Mouse (Mus musculus) liver, embryonic 16.5 days (tissue): ENCODE measurements around the gene Pip5k1a. TPM values are rescaled to one million over a fixed set of nuclear protein-coding genes. Genes with fewer than 3 reads are reported as not detected.
"Not testable (repeated sequence)": the region's sequence is repeated elsewhere in the genome, so short reads cannot be mapped to it uniquely, and the experiment has no call there.

Source experiments
- ATAC-seq: fragments of 200-750 bp; cut with Nextera tagmentation; 2 replicates; pipeline ENCODE4 v1.8.0; 2017; ENCODE audit warnings: low read depth, mild to moderate bottlenecking, moderate number of reproducible peaks, moderate library complexity
- H3K27ac ChIP-seq: fragments of 300-500 bp; sonication (generic); 2 replicates; pipeline ENCODE4 v1.5.1; 2014; ENCODE audit warnings: mild to moderate bottlenecking, low read length
- H3K27me3 ChIP-seq: fragments of 300-500 bp; sonication (generic); 2 replicates; pipeline ENCODE4 v1.6.1; 2014; ENCODE audit warnings: low read depth, low read length, mixed read lengths; ENCODE audit not compliant: control insufficient read depth, insufficient read depth
- H3K36me3 ChIP-seq: fragments of 300-500 bp; sonication (generic); 2 replicates; pipeline ENCODE4 v1.6.1; 2014; ENCODE audit warnings: mild to moderate bottlenecking; ENCODE audit not compliant: control insufficient read depth, insufficient read depth
- H3K4me1 ChIP-seq: fragments of 300-500 bp; sonication (generic); 2 replicates; pipeline ENCODE4 v1.6.1; 2014; ENCODE audit warnings: low read depth, low read length, mixed read lengths; ENCODE audit not compliant: control insufficient read depth
- H3K4me2 ChIP-seq: fragments of 300-500 bp; sonication (generic); 2 replicates; pipeline ENCODE4 v1.6.1; 2014; ENCODE audit warnings: low read depth, low read length, mixed read lengths
- H3K4me3 ChIP-seq: fragments of 300-500 bp; sonication (generic); 2 replicates; pipeline ENCODE4 v1.5.1; 2014; ENCODE audit warnings: low read depth, mild to moderate bottlenecking, low read length
- H3K9ac ChIP-seq: fragments of 300-500 bp; sonication (generic); 2 replicates; pipeline ENCODE4 v1.6.1; 2014; ENCODE audit warnings: low read depth, low read length
- H3K9me3 ChIP-seq: fragments of 300-500 bp; sonication (generic); replicated peaks from 2 replicates; pipeline ENCODE4 v1.6.1; 2016; ENCODE audit warnings: low read length; ENCODE audit not compliant: control insufficient read depth
- WGBS: fragments of 180-500 bp; shearing (Covaris S2); extraction: QIAGEN DNeasy Blood & Tissue Kit; methylation state at CpG from one replicate; pipeline ENCODE4 v1.1.7; 2014; ENCODE audit not compliant: insufficient replicate concordance; 5-methylcytosine and 5-hydroxymethylcytosine counted together
- polyA plus RNA-seq: library from polyadenylated mRNA; unstranded; fragments of >200 nt; fragmentation: Nextera tagmentation; extraction: Ambion mirVana; gene quantifications from 2 replicates; pipeline ENCODE4 v1.2.1, GENCODE M21; 2015

Gene Pip5k1a
- polyA plus RNA-seq, 1 experiment from 2014 or later, result 8.9 TPM

DNA sequence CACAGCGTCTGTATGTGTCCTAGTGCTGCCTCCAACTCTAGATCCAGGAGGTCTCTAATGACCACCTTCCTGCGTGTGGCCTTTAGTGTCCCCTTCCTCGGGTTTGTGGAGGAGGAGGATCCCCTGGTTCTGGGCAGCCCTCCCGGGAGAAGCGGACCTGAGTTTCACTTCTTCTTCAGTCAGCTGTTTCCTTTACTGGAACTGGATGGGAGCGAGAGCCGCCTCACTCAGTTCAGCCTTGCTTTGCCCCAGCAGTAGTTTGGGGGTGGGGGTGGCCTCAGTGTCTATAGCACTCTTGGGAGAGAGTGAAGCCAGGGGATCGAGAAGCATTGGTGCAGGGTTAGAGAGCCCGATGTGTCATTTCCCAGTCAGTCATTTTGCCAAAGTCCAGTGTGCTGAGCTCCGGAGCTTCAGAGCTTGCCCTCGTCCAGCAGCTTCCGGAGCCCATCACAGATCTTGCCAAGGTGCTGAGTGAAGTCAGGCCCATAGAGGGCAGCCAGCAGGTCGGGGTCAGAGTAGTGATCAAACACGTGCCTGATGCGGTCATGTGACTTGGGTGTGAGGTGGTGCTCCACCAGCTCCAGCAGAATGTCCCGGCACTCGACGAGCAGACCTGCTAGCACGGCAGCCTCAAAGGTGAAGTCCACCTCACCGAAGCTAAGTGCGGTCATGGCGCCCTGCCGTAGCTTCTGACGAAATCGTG, 33.0 kb upstream of the Pip5k1a start:
- Histone ChIP-seq H3K4me1 (peaks cover 28% of the 10 kb centered on the region), H3K4me3 (no peak overlapping the region), H3K9ac (no peak overlapping the region), H3K36me3 (no peaks in the 10 kb centered on the region), H3K27me3 (no peaks in the 10 kb centered on the region), H3K4me2 (0 out of 2 replicates have a peak overlapping the region, but pooled peaks have one; percentile 12), H3K9me3 (no peaks in the 10 kb centered on the region), H3K27ac (peak overlapping the region; percentile 3; the same call in 1 of the 2 replicates)
- 65% methylated on average over 25 of the region's 25 CpGs for WGBS
- ATAC-seq, result no peak; the same call in 1 of the 2 replicates

- 46% methylated on average over 3 of the region's 3 CpGs for WGBS
- Histone ChIP-seq H3K9me3 (no peaks in the 10 kb centered on the region), H3K27ac (peak overlapping the region; percentile 9), H3K4me2 (no peak overlapping the region), H3K4me3 (no peak overlapping the region), H3K36me3 (peaks cover 3% of the 10 kb centered on the region; the same call in 1 of the 2 replicates), H3K4me1 (peaks cover 26% of the 10 kb centered on the region), H3K27me3 (no peaks in the 10 kb centered on the region), H3K9ac (no peak overlapping the region)
- no peak for ATAC-seq
These were observed 29.6 kb upstream of the Pip5k1a start for GRCm38 (mm10) chr3:95136336-95136735.

GRCm38 (mm10) chr3:95135433-95136052, 28.8 kb upstream of the Pip5k1a start:
- 24% methylated on average over 7 of the region's 7 CpGs for WGBS
- no peak for ATAC-seq
- H3K9ac ChIP-seq, result peak overlapping the region; percentile 64; the same call in 1 of the 2 replicates
- no peaks in the 10 kb centered on the region for H3K27me3 ChIP-seq
- H3K4me3 ChIP-seq, result peak overlapping the region; percentile 62
- H3K4me2 ChIP-seq, result peak overlapping the region; percentile 78
- peaks cover 3% of the 10 kb centered on the region; the same call in 1 of the 2 replicates for H3K36me3 ChIP-seq
- H3K4me1 ChIP-seq, result peaks cover 26% of the 10 kb centered on the region
- peak overlapping the region; percentile 11 for H3K27ac ChIP-seq
- H3K9me3 ChIP-seq, result no peaks in the 10 kb centered on the region

GRCm38 (mm10) chr3:95135023-95135422, 28.3 kb upstream of the Pip5k1a start:
- ATAC-seq, result peak; percentile 49
- WGBS, result 8% methylated on average over 6 of the region's 6 CpGs

GRCm38 (mm10) chr3:95134133-95134532, 27.4 kb upstream of the Pip5k1a start:
- H3K9ac ChIP-seq, H3K4me2 ChIP-seq, H3K36me3 ChIP-seq, H3K9me3 ChIP-seq, H3K27ac ChIP-seq, H3K27me3 ChIP-seq: not testable (repeated sequence)
- peak; percentile 41 for ATAC-seq
- WGBS, result no CpG with 5 or more reads among the region's 12 CpGs
- peaks cover 26% of the 10 kb centered on the region for H3K4me1 ChIP-seq
- peak overlapping the region; percentile 72 for H3K4me3 ChIP-seq

More at GRCm38 (mm10) chr3:95135023-95135422, 28.3 kb upstream of the Pip5k1a start:
- peaks cover 26% of the 10 kb centered on the region for H3K4me1 ChIP-seq
- peak overlapping the region; percentile 64 for H3K27ac ChIP-seq
- peak overlapping the region; percentile 62 for H3K4me3 ChIP-seq
- H3K9ac ChIP-seq, result peak overlapping the region; percentile 64
- H3K27me3 ChIP-seq, result no peaks in the 10 kb centered on the region
- H3K9me3 ChIP-seq, result no peaks in the 10 kb centered on the region
- peaks cover 5% of the 10 kb centered on the region; the same call in 1 of the 2 replicates for H3K36me3 ChIP-seq
- peak overlapping the region; percentile 78 for H3K4me2 ChIP-seq

DNA sequence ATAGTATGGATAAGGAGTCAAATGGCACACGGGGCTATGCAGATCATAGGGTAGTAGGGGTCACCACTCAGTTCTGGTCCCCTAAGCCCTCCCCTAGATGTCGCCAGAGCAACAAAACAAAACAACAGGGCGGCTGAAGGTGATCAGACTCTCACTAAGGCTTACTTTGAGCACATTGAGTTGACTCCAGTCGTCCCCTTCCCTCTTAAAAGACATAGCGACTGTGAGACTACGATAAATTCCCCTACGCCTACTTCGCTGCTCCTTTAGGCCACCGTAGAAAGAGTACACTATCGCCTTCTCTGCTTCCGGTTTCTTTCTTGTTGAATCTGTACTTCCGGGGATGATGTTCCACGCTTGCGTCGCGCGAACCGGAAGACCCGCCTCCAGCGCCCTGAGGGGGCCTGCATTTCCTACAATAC, 27.0 kb upstream of the Pip5k1a start, which contains the start of the genes Scnm1 and Lysmd1:
TSS of gene Scnm1 (minus strand) at position 332 of the 422 bp plus-strand sequence.
TSS of gene Lysmd1 (plus strand) at position 409 of the 422 bp plus-strand sequence.
- under 1% methylated on average over 20 of the region's 20 CpGs for WGBS
- peaks cover 5% of the 10 kb centered on the region; the same call in 1 of the 2 replicates for H3K36me3 ChIP-seq
- peak within 1 kb of the TSS; percentile 95 for H3K4me2 ChIP-seq
- H3K27me3 ChIP-seq, result no peaks in the 10 kb centered on the region
- H3K9me3 ChIP-seq, result no peaks in the 10 kb centered on the region
- peak within 1 kb of the TSS; percentile 72 for H3K4me3 ChIP-seq
- peak within 1 kb of the TSS; percentile 85 for H3K27ac ChIP-seq
- H3K9ac ChIP-seq, result peak within 1 kb of the TSS; percentile 75
- peak; percentile 94 for ATAC-seq
- H3K4me1 ChIP-seq, result peaks cover 26% of the 10 kb centered on the region

DNA sequence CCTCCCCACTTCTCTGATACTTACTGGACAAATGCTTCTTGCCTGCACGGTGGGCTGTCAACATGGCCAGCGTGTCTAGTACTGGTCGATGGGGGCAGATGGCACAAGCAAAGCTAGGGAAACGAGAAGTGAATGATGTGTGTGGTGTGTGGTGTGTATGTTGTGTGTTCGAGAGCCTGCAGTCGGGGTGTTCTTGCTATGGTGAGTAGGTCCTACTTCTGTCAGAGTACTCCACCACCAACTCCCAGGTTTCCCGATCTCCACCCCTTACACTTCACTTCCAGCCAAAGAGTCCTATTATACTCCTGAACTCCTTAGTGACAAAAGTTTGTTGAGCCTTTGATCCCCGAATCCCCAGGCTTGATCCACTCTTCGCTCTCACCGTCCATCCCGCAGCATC, 26.4 kb upstream of the Pip5k1a start:
- Histone ChIP-seq H3K9ac (peak overlapping the region; percentile 75), H3K9me3 (no peaks in the 10 kb centered on the region), H3K27ac (peak overlapping the region; percentile 85; the same call in 1 of the 2 replicates), H3K4me2 (peak overlapping the region; percentile 95), H3K4me1 (peaks cover 26% of the 10 kb centered on the region), H3K4me3 (peak overlapping the region; percentile 72), H3K36me3 (peaks cover 5% of the 10 kb centered on the region; the same call in 1 of the 2 replicates), H3K27me3 (no peaks in the 10 kb centered on the region)
- 55% methylated on average over 11 of the region's 11 CpGs for WGBS
- no peak for ATAC-seq

- not testable (repeated sequence) for H3K4me3 ChIP-seq, ATAC-seq, H3K27me3 ChIP-seq, H3K4me2 ChIP-seq, H3K36me3 ChIP-seq, H3K9ac ChIP-seq, H3K9me3 ChIP-seq, H3K27ac ChIP-seq
- peaks cover 26% of the 10 kb centered on the region for H3K4me1 ChIP-seq
- WGBS, result 68% methylated on average over 2 of the region's 2 CpGs
These were observed 25.7 kb upstream of the Pip5k1a start for GRCm38 (mm10) chr3:95132389-95132788.
